Mouse (Mus musculus) brain, adult 2 months (tissue): ENCODE results near the gene Tgtp2.
"Not testable (repeated sequence)": the region's sequence is repeated elsewhere in the genome, so short reads cannot be mapped to it uniquely, and the experiment has no call there.

Experiments used
- DNase-seq: peaks from one replicate; pipeline ENCODE4 v3.0.0; 2011; ENCODE audit warnings: low read depth, low spot score

Tgtp2 gene

GRCm38 (mm10) chr11:49086858-49087361 lies 22.9 kb upstream of the Tgtp2 start:
- no peak for DNase-seq

GRCm38 (mm10) chr11:49084875-49085274 lies 20.9 kb upstream of the Tgtp2 start:
- DNase-seq: no peak

GRCm38 (mm10) chr11:49084385-49084784 lies 20.4 kb upstream of the Tgtp2 start:
- DNase-seq: no peak

- DNase-seq: no peak
Observed at GRCm38 (mm10) chr11:49083808-49084207, 19.8 kb upstream of the Tgtp2 start.

GRCm38 (mm10) chr11:49083146-49083545 lies 19.1 kb upstream of the Tgtp2 start:
- DNase-seq: peak; percentile 44

GRCm38 (mm10) chr11:49081886-49082285 lies 17.9 kb upstream of the Tgtp2 start:
- no peak for DNase-seq

- no peak for DNase-seq
Observed at GRCm38 (mm10) chr11:49081356-49081755, 17.4 kb upstream of the Tgtp2 start.

GRCm38 (mm10) chr11:49080636-49081035 lies 16.6 kb upstream of the Tgtp2 start:
- DNase-seq: no peak

- no peak for DNase-seq
Observed at GRCm38 (mm10) chr11:49078719-49079118, 14.7 kb upstream of the Tgtp2 start.

- no peak for DNase-seq
Observed at GRCm38 (mm10) chr11:49077012-49077411, 13.0 kb upstream of the Tgtp2 start.

GRCm38 (mm10) chr11:49076001-49076757 lies 12.2 kb upstream of the Tgtp2 start, which contains the start of gene Ifi47:
Gene Ifi47, plus strand, starts transcription at chr11:49076587.
- not testable (repeated sequence) for DNase-seq

- DNase-seq: no peak
Observed at GRCm38 (mm10) chr11:49068358-49068757, 4.4 kb upstream of the Tgtp2 start.

- DNase-seq: not testable (repeated sequence)
Observed at GRCm38 (mm10) chr11:49061865-49062264, 2.1 kb downstream of the Tgtp2 start.

GRCm38 (mm10) chr11:49060061-49060460 lies 3.9 kb downstream of the Tgtp2 start:
- not testable (repeated sequence) for DNase-seq

GRCm38 (mm10) chr11:49051894-49052293 lies 12.1 kb downstream of the Tgtp2 start:
- DNase-seq: not testable (repeated sequence)

- not testable (repeated sequence) for DNase-seq
Observed at GRCm38 (mm10) chr11:49051093-49051891, 12.7 kb downstream of the Tgtp2 start, which contains the start of gene 9930111J21Rik2. Gene 9930111J21Rik2, minus strand, starts transcription at chr11:49051242.

- not testable (repeated sequence) for DNase-seq
Observed at GRCm38 (mm10) chr11:49050064-49050463, 13.9 kb downstream of the Tgtp2 start.

- DNase-seq: not testable (repeated sequence)
Observed at GRCm38 (mm10) chr11:49012074-49012473, 51.9 kb downstream of the Tgtp2 start.
